ENCODE assay signal across 9 mouse cellular contexts in genomic region chr11:69117737-69118695, GRCm38 (mm10). TPM values are rescaled to one million over a fixed set of nuclear protein-coding genes. Genes with fewer than 3 reads are reported as not detected.
DNase-seq lines count a peak whose midpoint lies in the region; ATAC-seq and TF ChIP-seq lines count a peak whose summit lies in the region.
"Had no signal": no experiment of that assay in that cellular context is flagged by ENCODE, and none has a peak within 500 bp of the region (broad histone marks: within the 10 kb centered on the region; RNA-seq: fewer than 3 reads in every experiment).

No protein-coding gene starts in this region.

- H3K27me3 ChIP-seq in C2C12 (ENCODE audit: control insufficient read depth, insufficient read depth, insufficient read length): no peaks in the 10 kb centered on the region
- peaks cover 66% of the 10 kb centered on the region for H3K27me3 ChIP-seq in embryonic facial prominence, embryonic 10.5 days (replicated peaks; ENCODE audit: low read depth, poor library complexity, severe bottlenecking)
- no peaks in the 10 kb centered on the region; the same call in 1 of the 2 replicates for H3K27me3 ChIP-seq in heart, embryonic 13.5 days (replicated peaks)
- H3K27me3 ChIP-seq in lung, embryonic 16.5 days (ENCODE audit: control insufficient read depth, insufficient read depth, low read depth, low read length): no peaks in the 10 kb centered on the region

- no peaks in the 10 kb centered on the region for H3K36me3 ChIP-seq in C2C12 (ENCODE audit: control insufficient read depth, insufficient read depth)
- H3K36me3 ChIP-seq in embryonic facial prominence, embryonic 10.5 days (replicated peaks): no peaks in the 10 kb centered on the region
- no peaks in the 10 kb centered on the region for H3K36me3 ChIP-seq in heart, embryonic 13.5 days
- no peaks in the 10 kb centered on the region for H3K36me3 ChIP-seq in lung, embryonic 16.5 days (ENCODE audit: control insufficient read depth, insufficient read depth, low read length)

- under 1% methylated on average over 45 of the region's 45 CpGs for WGBS in embryonic facial prominence, embryonic 10.5 days
- WGBS in heart, embryonic 13.5 days: under 1% methylated on average over 45 of the region's 45 CpGs
- under 1% methylated on average over 45 of the region's 45 CpGs for WGBS in lung, embryonic 16.5 days

- peak overlapping the region; percentile 98 for H3K4me2 ChIP-seq in heart, embryonic 13.5 days
- peak overlapping the region; percentile 92 for H3K4me2 ChIP-seq in lung, embryonic 16.5 days (ENCODE audit: low read depth, low read length)

- TF ChIP-seq CTCF in C2C12 (IDR thresholded peaks at IDR 0.05; ENCODE audit: control insufficient read depth, insufficient read depth, insufficient read length): no peak

- no peaks in the 10 kb centered on the region for H3K79me2 ChIP-seq in C2C12 (ENCODE audit: control insufficient read depth, insufficient read depth)

- DNase-seq in ZHBTc4 (ENCODE audit: low read depth, low spot score): peak; percentile 74
- peak; percentile 78 for DNase-seq in embryonic facial prominence, embryonic 10.5 days (ENCODE audit: low spot score)
- peak; percentile 75 for DNase-seq in kidney, postnatal 14 days
- peak; percentile 80 for DNase-seq in thymus, postnatal 25 days

- peak overlapping the region; percentile 88 for H3K9ac ChIP-seq in heart, embryonic 13.5 days
- peak overlapping the region; percentile 81 for H3K9ac ChIP-seq in lung, embryonic 16.5 days (ENCODE audit: low read length)

- H3K9me3 ChIP-seq in embryonic facial prominence, embryonic 10.5 days: no peaks in the 10 kb centered on the region
- H3K9me3 ChIP-seq in heart, embryonic 13.5 days: no peaks in the 10 kb centered on the region
- H3K9me3 ChIP-seq in lung, embryonic 16.5 days (ENCODE audit: control insufficient read depth, low read length): no peaks in the 10 kb centered on the region

- H3ac ChIP-seq in C2C12 (ENCODE audit: control insufficient read depth, insufficient read length, low read depth): peak overlapping the region; percentile 41

- H3K27ac ChIP-seq in embryonic facial prominence, embryonic 10.5 days (replicated peaks): peak overlapping the region; percentile 76
- H3K27ac ChIP-seq in heart, embryonic 13.5 days (replicated peaks): peak overlapping the region; percentile 92
- peak overlapping the region; percentile 90 for H3K27ac ChIP-seq in lung, embryonic 16.5 days (ENCODE audit: low read length)

- peaks cover 55% of the 10 kb centered on the region for H3K4me1 ChIP-seq in embryonic facial prominence, embryonic 10.5 days
- peaks cover 41% of the 10 kb centered on the region for H3K4me1 ChIP-seq in heart, embryonic 13.5 days
- peaks cover 23% of the 10 kb centered on the region for H3K4me1 ChIP-seq in lung, embryonic 16.5 days (replicated peaks; ENCODE audit: control insufficient read depth, insufficient read depth, low read length)

- no peaks in the 10 kb centered on the region for H3K79me3 ChIP-seq in C2C12 (ENCODE audit: low read depth)

- peak; percentile 53; the same call in 1 of the 2 replicates for ATAC-seq in heart, embryonic 13.5 days (ENCODE audit: extremely low read depth, insufficient number of reproducible peaks, low FRiP score, low TSS enrichment)
- peak; percentile 6; the same call in 1 of the 2 replicates for ATAC-seq in lung, embryonic 16.5 days (ENCODE audit: low read depth)
- ATAC-seq in neutrophil, adult 5-6 weeks (ENCODE audit: extremely low read depth, insufficient number of reproducible peaks, low FRiP score, poor library complexity, severe bottlenecking): 0 out of 2 replicates have a peak, but pooled peaks have one; percentile 20

- H3K4me3 ChIP-seq in C2C12 (ENCODE audit: insufficient read depth, poor library complexity, severe bottlenecking): peak overlapping the region; percentile 48
- peak overlapping the region; percentile 74 for H3K4me3 ChIP-seq in embryonic facial prominence, embryonic 10.5 days
- H3K4me3 ChIP-seq in heart, embryonic 13.5 days: peak overlapping the region; percentile 89
- H3K4me3 ChIP-seq in lung, embryonic 16.5 days (ENCODE audit: low read length): peak overlapping the region; percentile 83

TF ChIP-seq in C2C12, 6 proteins besides CTCF, POLR2A, EP300 and RAD21:
- TF ChIP-seq MYOG (IDR thresholded peaks at IDR 0.05; ENCODE audit: control insufficient read depth, extremely low read depth, insufficient read length): no peak
- no peak for TF ChIP-seq MAX (IDR thresholded peaks at IDR 0.05)
- no peak for TF ChIP-seq FOSL1 (IDR thresholded peaks at IDR 0.05; ENCODE audit: insufficient read depth, low read length, poor library complexity, severe bottlenecking)
- no peak for TF ChIP-seq MYOD1 (IDR thresholded peaks at IDR 0.05; ENCODE audit: control insufficient read depth, insufficient read length, low read depth)
- TF ChIP-seq CEBPB (IDR thresholded peaks at IDR 0.05; ENCODE audit: low read depth): no peak
- TF ChIP-seq USF1 (IDR thresholded peaks at IDR 0.05; ENCODE audit: low read depth): no peak

RNA-seq across cellular contexts. Expression of gene Hes7, which starts 2.2 kb away (rescaled TPM):
- polyA plus RNA-seq in C2C12 (2012; fragmentation: generic; extraction: Trizol): 0.06 TPM
- 0.16 and 0.36 TPM in 2 replicates for polyA plus RNA-seq in embryonic facial prominence, embryonic 10.5 days (2016; fragmentation: Nextera tagmentation; extraction: Ambion mirVana)
- 0.47 and 0.67 TPM in 2 replicates for polyA plus RNA-seq in heart, embryonic 13.5 days (2015; fragmentation: Nextera tagmentation; extraction: Ambion mirVana)
- polyA plus RNA-seq in lung, embryonic 16.5 days (2015; fragmentation: Nextera tagmentation; extraction: Ambion mirVana): 0.38 and 0.43 TPM in 2 replicates
- 0.23 TPM in 1 of 2 replicates, not detected in the other for total RNA-seq in neutrophil, adult 5-6 weeks (2017)
- total RNA-seq: gastrocnemius, adult 8-10 months had no signal

RNA-seq across cellular contexts. Expression of gene 9130213A22Rik, which starts 4.4 kb away (rescaled TPM):
- polyA plus RNA-seq in C2C12 (2012; fragmentation: generic; extraction: Trizol): 0.21 TPM
- polyA plus RNA-seq in embryonic facial prominence, embryonic 10.5 days (2016; fragmentation: Nextera tagmentation; extraction: Ambion mirVana): 0.12 TPM in 1 of 2 replicates, not detected in the other
- 0.41 and 0.60 TPM in 2 replicates for polyA plus RNA-seq in heart, embryonic 13.5 days (2015; fragmentation: Nextera tagmentation; extraction: Ambion mirVana)
- 0.36 and 0.44 TPM in 2 replicates for polyA plus RNA-seq in lung, embryonic 16.5 days (2015; fragmentation: Nextera tagmentation; extraction: Ambion mirVana)
- 0.23 and 0.74 TPM in 2 replicates for total RNA-seq in neutrophil, adult 5-6 weeks (2017)

RNA-seq across cellular contexts. Expression of gene Aloxe3, which starts 7.7 kb away (rescaled TPM):
- polyA plus RNA-seq in C2C12 (2012; fragmentation: generic; extraction: Trizol): 0.14 TPM
- polyA plus RNA-seq in embryonic facial prominence, embryonic 10.5 days (2016; fragmentation: Nextera tagmentation; extraction: Ambion mirVana): 0.04 and 0.19 TPM in 2 replicates
- 0.13 and 0.14 TPM in 2 replicates for polyA plus RNA-seq in heart, embryonic 13.5 days (2015; fragmentation: Nextera tagmentation; extraction: Ambion mirVana)
- polyA plus RNA-seq in lung, embryonic 16.5 days (2015; fragmentation: Nextera tagmentation; extraction: Ambion mirVana): 0.24 and 0.31 TPM in 2 replicates
- total RNA-seq in neutrophil, adult 5-6 weeks (2017): 0.25 TPM in 1 of 2 replicates, not detected in the other

RNA-seq across cellular contexts. Expression of gene Per1, which starts 23.0 kb away (rescaled TPM):
- polyA plus RNA-seq in C2C12 (2012; fragmentation: generic; extraction: Trizol): 4.5 TPM
- polyA plus RNA-seq in embryonic facial prominence, embryonic 10.5 days (2016; fragmentation: Nextera tagmentation; extraction: Ambion mirVana): 6.1 and 7.3 TPM in 2 replicates
- 8.6 and 9.0 TPM in 2 replicates for polyA plus RNA-seq in heart, embryonic 13.5 days (2015; fragmentation: Nextera tagmentation; extraction: Ambion mirVana)
- 31.1 and 32.4 TPM in 2 replicates for polyA plus RNA-seq in lung, embryonic 16.5 days (2015; fragmentation: Nextera tagmentation; extraction: Ambion mirVana)
- 28.9 and 36.1 TPM in 2 replicates for total RNA-seq in neutrophil, adult 5-6 weeks (2017)

RNA-seq across cellular contexts. Expression of gene Vamp2, which starts 29.7 kb away (rescaled TPM):
- polyA plus RNA-seq in C2C12 (2012; fragmentation: generic; extraction: Trizol): 20.9 TPM
- polyA plus RNA-seq in embryonic facial prominence, embryonic 10.5 days (2016; fragmentation: Nextera tagmentation; extraction: Ambion mirVana): 60.9 and 70.0 TPM in 2 replicates
- 79.5 and 82.1 TPM in 2 replicates for polyA plus RNA-seq in heart, embryonic 13.5 days (2015; fragmentation: Nextera tagmentation; extraction: Ambion mirVana)
- polyA plus RNA-seq in lung, embryonic 16.5 days (2015; fragmentation: Nextera tagmentation; extraction: Ambion mirVana): 80.6 and 85.2 TPM in 2 replicates
- 108 and 111 TPM in 2 replicates for total RNA-seq in neutrophil, adult 5-6 weeks (2017)

Comparison
In these comparisons a context has a peak if more than half of its experiments do, and no peak if none do; other contexts are left out.
1. Peak in every context shown above with its lines: DNase-seq, ATAC-seq, H3K4me3 ChIP-seq and H3K27ac ChIP-seq.